Mouse (Mus musculus): Measurements from ENCODE around the gene Nrxn3.

GRCm38 (mm10) chr12:89842861-89843260 is 1120.2 kb downstream of the Nrxn3 start:
- TF ChIP-seq POLR2A (IDR thresholded peaks at IDR 0.05; ENCODE audit: insufficient read length, low read depth) (no peak), MYOG (IDR thresholded peaks at IDR 0.05; ENCODE audit: control insufficient read depth in 1 of 3, insufficient read depth in 1 of 3, insufficient read length in 2 of 3, low read depth in 2 of 3) (no peak), CEBPB (IDR thresholded peaks at IDR 0.05; ENCODE audit: insufficient read depth, poor library complexity, severe bottlenecking) (no peak), MAX (IDR thresholded peaks at IDR 0.05; ENCODE audit: low read depth) (no peak)
